Mouse (Mus musculus) hindbrain, embryonic 16.5 days (tissue): Measurements from ENCODE around the gene Olfr1229. TPM values are rescaled to one million over a fixed set of nuclear protein-coding genes. Genes with fewer than 3 reads are reported as not detected.

Experiments
- ATAC-seq: fragments of 200-750 bp; cut with Nextera tagmentation; 2 replicates; pipeline ENCODE4 v1.8.0; 2017; ENCODE audit warnings: moderate TSS enrichment, moderate library complexity
- H3K27ac ChIP-seq: fragments of 300-500 bp; sonication (generic); 2 replicates; pipeline ENCODE4 v1.5.1; 2014; ENCODE audit warnings: low read depth, mild to moderate bottlenecking, control low read depth, low read length, moderate library complexity
- H3K27me3 ChIP-seq: fragments of 300-500 bp; sonication (generic); replicated peaks from 2 replicates; pipeline ENCODE4 v1.6.1; 2014; ENCODE audit warnings: low read length; ENCODE audit not compliant: control insufficient read depth, insufficient read depth
- H3K36me3 ChIP-seq: fragments of 300-500 bp; sonication (generic); 2 replicates; pipeline ENCODE4 v1.6.1; 2014; ENCODE audit warnings: mild to moderate bottlenecking, low read length, moderate library complexity, mixed read lengths; ENCODE audit not compliant: control insufficient read depth, insufficient read depth
- H3K4me1 ChIP-seq: fragments of 300-500 bp; sonication (generic); 2 replicates; pipeline ENCODE4 v1.6.1; 2014; ENCODE audit warnings: low read depth, low read length; ENCODE audit not compliant: control insufficient read depth, insufficient read depth
- H3K4me2 ChIP-seq: fragments of 300-500 bp; sonication (generic); 2 replicates; pipeline ENCODE4 v1.6.1; 2014; ENCODE audit warnings: mild to moderate bottlenecking, low read length, control low read depth, moderate library complexity
- H3K4me3 ChIP-seq: fragments of 300-500 bp; sonication (generic); 2 replicates; pipeline ENCODE4 v1.5.1; 2014; ENCODE audit warnings: mild to moderate bottlenecking, low read length, control low read depth, moderate library complexity
- H3K9ac ChIP-seq: fragments of 300-500 bp; sonication (generic); 2 replicates; pipeline ENCODE4 v1.6.1; 2014; ENCODE audit warnings: low read depth, mild to moderate bottlenecking, control low read depth, low read length, moderate library complexity
- H3K9me3 ChIP-seq: fragments of 300-500 bp; sonication (generic); 2 replicates; pipeline ENCODE4 v1.6.1; 2014; ENCODE audit warnings: mild to moderate bottlenecking, low read length, moderate library complexity; ENCODE audit not compliant: control insufficient read depth
- WGBS: fragments of 180-500 bp; shearing (Covaris S2); extraction: QIAGEN DNeasy Blood & Tissue Kit; methylation state at CpG from one replicate; pipeline ENCODE4 v1.1.7; 2014; 5-methylcytosine and 5-hydroxymethylcytosine counted together
- polyA plus RNA-seq: library from polyadenylated mRNA; unstranded; fragments of >200 nt; fragmentation: Nextera tagmentation; extraction: Ambion mirVana; gene quantifications from 2 replicates; pipeline ENCODE4 v1.2.1, GENCODE M21; 2015

Olfr1229 gene
- polyA plus RNA-seq, result not detected in 2 replicates

DNA sequence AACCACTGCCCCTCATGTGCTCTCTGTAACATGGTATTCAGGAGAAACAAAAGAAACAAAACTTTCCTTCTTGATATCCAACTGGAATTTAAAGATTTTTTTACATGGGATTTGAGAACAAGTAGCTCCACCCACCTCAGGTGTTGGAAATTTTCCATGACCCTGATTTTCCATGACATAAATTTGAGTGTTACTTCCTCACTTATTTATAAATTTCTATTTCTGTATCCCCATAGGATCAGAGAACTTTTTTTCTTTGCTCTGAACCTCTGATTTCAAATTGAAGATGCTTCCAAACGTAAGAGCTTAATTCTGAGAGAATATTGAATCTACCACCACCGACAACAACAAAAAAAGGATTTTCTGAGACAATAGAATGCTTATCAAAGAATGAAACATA is at the start of gene Olfr1229:
Olfr1229 (minus strand) TSS at position 101 of the 400 bp plus-strand sequence.
- Histone ChIP-seq H3K9me3 (no peaks in the 10 kb centered on the region), H3K4me1 (no peaks in the 10 kb centered on the region), H3K27ac (no peak within 1 kb of the TSS), H3K27me3 (no peaks in the 10 kb centered on the region), H3K9ac (no peak within 1 kb of the TSS), H3K4me3 (no peak within 1 kb of the TSS), H3K36me3 (no peaks in the 10 kb centered on the region), H3K4me2 (no peak within 1 kb of the TSS)
- no peak for ATAC-seq
- 84% methylated on average over 2 of the region's 2 CpGs for WGBS

DNA sequence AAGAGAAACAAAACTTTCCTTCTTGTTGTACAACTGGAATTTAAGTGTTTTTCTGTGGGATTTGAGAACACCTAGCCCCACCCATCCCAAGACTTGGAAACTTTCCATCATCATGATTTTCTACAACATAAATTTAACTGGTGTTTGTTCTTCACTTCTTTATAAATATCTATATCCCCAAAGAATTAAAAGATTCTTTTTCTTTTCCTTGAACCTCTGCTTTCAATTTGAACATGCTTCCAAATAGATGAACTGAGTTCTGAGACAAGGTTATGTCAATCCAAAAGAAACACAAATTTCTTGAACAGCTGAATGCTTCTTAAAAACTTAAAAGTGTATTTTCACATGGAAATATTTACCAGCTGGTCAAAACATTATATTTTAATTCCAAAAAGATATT is 41.8 kb upstream of the Olfr1229 start, which contains the start of gene Olfr1232:
Olfr1232 (minus strand) TSS at position 101 of the 400 bp plus-strand sequence.
- no peak within 1 kb of the TSS for H3K4me3 ChIP-seq
- H3K9ac ChIP-seq, result no peak within 1 kb of the TSS
- no peaks in the 10 kb centered on the region for H3K27me3 ChIP-seq
- no peak within 1 kb of the TSS for H3K4me2 ChIP-seq
- no peaks in the 10 kb centered on the region for H3K36me3 ChIP-seq
- ATAC-seq, result no peak
- no peaks in the 10 kb centered on the region for H3K4me1 ChIP-seq
- no peak within 1 kb of the TSS for H3K27ac ChIP-seq
- H3K9me3 ChIP-seq, result no peaks in the 10 kb centered on the region

DNA sequence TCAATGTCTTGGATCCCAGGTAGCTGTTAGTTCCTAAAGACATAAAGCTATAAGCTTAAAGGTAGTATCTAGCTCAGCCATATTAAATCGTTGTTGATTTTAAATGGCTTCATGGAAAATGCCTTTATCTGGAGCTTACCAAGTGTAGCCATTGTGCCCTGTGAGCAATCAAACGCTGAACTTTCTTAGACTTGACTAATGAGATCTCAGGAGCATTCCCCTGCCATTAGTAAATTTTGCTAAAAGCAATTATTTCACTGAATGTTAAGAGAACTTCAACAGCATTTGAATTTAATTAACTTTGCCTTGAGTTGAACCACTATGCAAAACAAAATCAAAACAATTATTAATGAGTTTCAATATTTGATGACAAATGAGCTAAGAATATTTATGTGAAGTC is 19.2 kb upstream of the Olfr1229 start, which contains the start of gene Olfr1231:
Olfr1231 (minus strand) TSS at position 101 of the 400 bp plus-strand sequence.
- Histone ChIP-seq H3K9ac (no peak within 1 kb of the TSS), H3K9me3 (no peaks in the 10 kb centered on the region), H3K36me3 (no peaks in the 10 kb centered on the region), H3K4me1 (no peaks in the 10 kb centered on the region), H3K27me3 (no peaks in the 10 kb centered on the region), H3K27ac (no peak within 1 kb of the TSS), H3K4me2 (no peak within 1 kb of the TSS), H3K4me3 (no peak within 1 kb of the TSS)
- no peak for ATAC-seq
- 70% methylated on average over 2 of the region's 2 CpGs for WGBS

DNA sequence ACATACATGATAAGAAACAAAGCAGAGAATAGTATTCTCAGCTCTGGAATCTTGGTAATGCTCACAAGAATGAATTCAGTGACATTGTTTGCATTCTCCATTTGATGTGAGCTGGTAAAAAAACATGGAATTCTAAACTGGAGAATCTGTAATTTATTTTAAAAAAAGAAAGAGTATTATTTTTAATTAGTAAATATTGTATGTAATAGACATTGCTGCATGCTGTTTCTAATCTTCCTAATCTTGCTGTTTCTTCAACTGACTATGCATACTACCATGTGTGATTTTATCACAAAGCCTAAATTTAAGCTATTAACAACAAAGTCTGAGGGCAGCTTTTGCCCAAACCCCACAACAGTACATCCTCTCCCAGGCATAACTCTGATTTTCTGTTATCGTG is 9.4 kb upstream of the Olfr1229 start, which contains the start of gene Olfr1230:
Olfr1230 (minus strand) TSS at position 101 of the 400 bp plus-strand sequence.
- no peak for ATAC-seq
- Histone ChIP-seq H3K4me3 (no peak within 1 kb of the TSS), H3K36me3 (no peaks in the 10 kb centered on the region), H3K27me3 (no peaks in the 10 kb centered on the region), H3K4me2 (no peak within 1 kb of the TSS), H3K4me1 (no peaks in the 10 kb centered on the region), H3K9me3 (no peaks in the 10 kb centered on the region), H3K9ac (no peak within 1 kb of the TSS), H3K27ac (no peak within 1 kb of the TSS)
- WGBS, result 85% methylated on average over 1 of the region's 1 CpGs

DNA sequence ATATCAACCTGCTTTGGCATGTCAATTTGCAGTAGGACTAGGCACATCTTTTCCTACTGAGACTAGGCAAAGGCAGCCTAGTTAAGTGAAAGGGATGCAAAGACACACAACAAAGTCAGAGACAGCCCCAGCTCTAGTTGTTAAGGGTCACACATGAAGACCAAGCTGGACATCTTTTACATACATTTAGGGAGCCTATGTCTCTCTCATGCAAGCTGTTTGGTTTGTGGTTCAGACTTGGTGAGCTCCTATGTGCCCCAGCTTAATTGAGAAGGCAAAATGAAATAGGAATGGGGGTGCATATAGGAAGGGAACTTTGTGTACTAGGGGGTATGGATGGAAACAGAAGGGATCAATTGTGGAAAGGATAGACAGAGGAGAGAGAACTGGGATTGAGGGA is 33.9 kb downstream of the Olfr1229 start, which contains the start of gene Olfr1228:
Olfr1228 (minus strand) TSS at position 101 of the 400 bp plus-strand sequence.
- Histone ChIP-seq H3K9me3 (no peaks in the 10 kb centered on the region), H3K27me3 (no peaks in the 10 kb centered on the region), H3K4me2 (no peak within 1 kb of the TSS), H3K9ac (no peak within 1 kb of the TSS), H3K27ac (no peak within 1 kb of the TSS), H3K4me1 (no peaks in the 10 kb centered on the region), H3K4me3 (no peak within 1 kb of the TSS), H3K36me3 (no peaks in the 10 kb centered on the region)
- ATAC-seq, result no peak

Other genes starting within 250 kb of the Olfr1229 start
- gene Olfr1218, start 226.8 kb downstream of the Olfr1229 start, polyA plus RNA-seq, result not detected in 2 replicates
- gene Olfr1219, start 204.5 kb downstream of the Olfr1229 start, polyA plus RNA-seq, result not detected in 2 replicates
- gene Olfr1220, start 181.2 kb downstream of the Olfr1229 start, polyA plus RNA-seq, result not detected in 2 replicates
- not detected in 2 replicates for gene Olfr1221, start 170.7 kb downstream of the Olfr1229 start, polyA plus RNA-seq
- not detected in 2 replicates for gene Olfr1222, start 155.0 kb downstream of the Olfr1229 start, polyA plus RNA-seq
- gene Olfr1223, start 136.5 kb downstream of the Olfr1229 start, polyA plus RNA-seq, result not detected in 2 replicates
- not detected in 2 replicates for gene Olfr1224-ps1, start 123.9 kb downstream of the Olfr1229 start, polyA plus RNA-seq
- not detected in 2 replicates for gene Olfr1225, start 113.3 kb downstream of the Olfr1229 start, polyA plus RNA-seq
- gene Olfr1226, start 88.0 kb downstream of the Olfr1229 start, polyA plus RNA-seq, result not detected in 2 replicates
- not detected in 2 replicates for gene Olfr1228, start 34.0 kb downstream of the Olfr1229 start, polyA plus RNA-seq
- not detected in 2 replicates for gene Olfr1230, start 9.3 kb upstream of the Olfr1229 start, polyA plus RNA-seq
- gene Olfr1231, start 19.1 kb upstream of the Olfr1229 start, polyA plus RNA-seq, result not detected in 2 replicates
- gene Olfr1232, start 41.7 kb upstream of the Olfr1229 start, polyA plus RNA-seq, result not detected in 2 replicates
- not detected in 2 replicates for gene Olfr1233, start 54.4 kb upstream of the Olfr1229 start, polyA plus RNA-seq
- not detected in 2 replicates for gene Olfr1234, start 76.9 kb upstream of the Olfr1229 start, polyA plus RNA-seq
- gene Olfr1238, start 121.7 kb upstream of the Olfr1229 start, polyA plus RNA-seq, result not detected in 2 replicates
- gene Olfr1239, start 132.4 kb upstream of the Olfr1229 start, polyA plus RNA-seq, result not detected in 2 replicates
- not detected in 2 replicates for gene Olfr1240, start 155.0 kb upstream of the Olfr1229 start, polyA plus RNA-seq
- gene Olfr1241, start 199.1 kb upstream of the Olfr1229 start, polyA plus RNA-seq, result not detected in 2 replicates
- gene Olfr1242, start 210.3 kb upstream of the Olfr1229 start, polyA plus RNA-seq, result not detected in 2 replicates
- not detected in 2 replicates for gene Olfr1243, start 243.5 kb upstream of the Olfr1229 start, polyA plus RNA-seq